Mouse (Mus musculus) layer of hippocampus, postnatal 25 days (tissue): ENCODE measurements at regions not wholly inside any gene's neighbourhood (a gene's known extent, or its start where the extent isn't known, plus 50 kb on each side); places are given as distances from the start of the nearest gene placed in this dataset.
"Not testable (repeated sequence)": the region's sequence is repeated elsewhere in the genome, so short reads cannot be mapped to it uniquely, and the experiment has no call there.

Experiments used
- DNase-seq, 2 experiments: peaks; one replicate each; pipeline ENCODE4 v3.0.0; 2022; ENCODE audit warnings: mixed read lengths in 2 of 2, low spot score in 1 of 2; ENCODE audit errors: extremely low spot score in 1 of 2

DNA sequence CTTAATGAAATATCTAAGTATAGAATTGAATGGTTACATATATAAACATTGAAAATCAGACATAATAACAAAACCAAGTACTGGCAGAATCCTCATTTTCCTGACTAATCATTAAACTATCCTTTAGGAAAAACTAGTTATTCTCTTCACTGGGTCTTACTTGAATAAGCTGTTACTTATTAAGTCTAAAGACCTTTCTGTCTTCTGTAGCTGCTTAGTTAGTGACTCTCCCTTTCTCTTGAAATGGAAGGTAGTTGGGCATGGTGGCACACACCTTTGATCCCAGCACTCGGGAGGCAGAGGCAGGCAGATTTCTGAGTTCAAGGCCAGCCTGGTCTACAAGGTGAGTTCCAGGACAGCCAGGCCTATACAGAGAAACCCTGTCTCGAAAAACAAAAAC lies 135.9 kb upstream of the Abcb5 start:
- not testable (repeated sequence) for DNase-seq

DNA sequence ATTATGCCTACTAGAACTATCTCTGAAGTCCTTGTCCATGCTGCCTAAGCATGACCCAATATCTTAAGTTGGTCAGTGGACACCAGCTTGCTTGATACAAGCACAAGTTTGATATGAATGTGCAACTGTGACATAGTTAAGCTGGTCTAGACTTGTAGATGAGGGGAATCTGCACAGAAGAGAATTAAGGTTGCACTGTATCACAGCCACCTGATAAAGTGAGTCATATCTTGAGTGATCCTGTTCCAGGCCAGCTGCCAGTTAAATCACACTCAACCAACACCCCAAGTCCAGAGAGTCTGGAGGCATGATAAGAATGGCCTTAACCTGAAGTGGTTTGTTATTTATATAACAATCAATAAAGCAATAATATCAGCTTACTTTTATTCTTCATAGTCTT lies 133.5 kb upstream of the Abcb5 start:
- DNase-seq = no peak

DNA sequence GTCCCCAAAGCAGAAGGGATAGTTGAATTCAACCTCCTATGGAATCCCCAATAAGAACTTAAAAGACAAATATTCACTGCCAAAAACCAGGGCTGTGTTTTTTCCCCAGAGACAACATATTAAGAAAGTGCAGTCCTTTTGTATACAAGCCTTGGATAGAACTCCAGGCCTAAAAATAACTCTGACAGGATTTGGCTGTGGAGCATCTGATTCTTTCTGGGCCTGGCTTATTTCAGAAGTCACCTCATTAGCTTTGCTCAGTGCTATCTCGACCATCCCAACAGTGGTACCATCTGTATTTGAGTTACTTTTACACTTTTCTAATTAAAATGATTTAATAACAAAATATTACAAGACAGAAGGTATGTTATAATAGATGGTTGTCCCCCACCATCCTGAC lies 131.6 kb upstream of the Abcb5 start:
- no peak for DNase-seq

DNA sequence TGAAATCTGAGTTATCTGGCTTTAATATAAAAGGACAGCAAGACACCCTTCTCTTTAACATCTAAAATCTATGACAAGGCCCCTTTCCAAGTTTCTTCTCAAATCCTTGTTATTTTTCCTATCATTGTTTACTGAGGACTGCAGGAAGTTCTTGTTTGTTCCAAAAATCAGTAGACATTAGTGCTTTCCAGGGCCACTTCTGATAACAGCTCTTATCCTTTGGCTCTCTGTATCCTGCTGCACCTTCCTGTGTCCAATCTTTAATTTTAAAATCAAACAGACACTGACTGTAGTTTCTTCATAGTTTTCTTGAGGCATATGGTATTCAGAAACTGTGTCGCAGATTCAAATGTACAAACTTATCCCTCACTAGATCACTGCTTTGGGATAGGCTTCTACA lies 128.1 kb upstream of the Abcb5 start:
- DNase-seq = no peak

DNA sequence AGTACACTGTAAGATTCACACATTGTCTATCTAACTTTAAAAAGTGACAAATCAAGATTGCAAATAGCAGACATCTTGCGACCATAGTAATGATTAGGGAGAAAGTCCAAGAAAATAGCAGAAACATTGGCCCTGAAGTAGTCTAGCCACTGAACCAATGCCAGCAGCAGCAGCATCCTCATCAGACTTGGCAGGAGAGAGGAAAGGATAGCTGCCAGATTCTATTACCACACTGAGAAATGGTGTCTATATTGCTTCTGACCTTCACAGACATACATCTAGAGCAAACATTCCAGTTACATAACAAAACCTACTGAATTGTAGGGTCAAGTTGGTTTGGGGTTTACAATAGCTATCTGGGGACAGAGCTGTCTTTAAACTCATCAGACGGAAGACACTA lies 127.2 kb upstream of the Abcb5 start:
- DNase-seq = no peak

DNA sequence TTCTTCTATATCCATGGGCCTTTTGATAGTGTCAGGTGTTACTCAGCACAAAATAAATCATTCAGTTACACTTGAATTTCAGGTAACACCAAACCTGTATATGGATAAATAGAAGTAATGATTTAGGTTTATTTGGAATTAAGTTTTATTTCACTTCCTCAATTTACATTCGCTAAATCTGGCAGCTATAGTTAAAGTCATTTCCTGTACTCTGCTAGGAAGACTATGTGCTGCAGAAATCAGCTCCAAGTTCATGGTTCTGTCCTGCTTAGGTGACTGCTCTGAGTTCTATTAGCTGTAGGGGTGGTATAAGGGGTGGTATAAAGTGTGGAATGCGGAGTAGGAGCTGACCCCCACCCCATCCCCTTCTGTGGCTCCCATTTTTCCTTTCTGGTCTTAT lies 123.1 kb upstream of the Abcb5 start:
- DNase-seq = no peak

DNA sequence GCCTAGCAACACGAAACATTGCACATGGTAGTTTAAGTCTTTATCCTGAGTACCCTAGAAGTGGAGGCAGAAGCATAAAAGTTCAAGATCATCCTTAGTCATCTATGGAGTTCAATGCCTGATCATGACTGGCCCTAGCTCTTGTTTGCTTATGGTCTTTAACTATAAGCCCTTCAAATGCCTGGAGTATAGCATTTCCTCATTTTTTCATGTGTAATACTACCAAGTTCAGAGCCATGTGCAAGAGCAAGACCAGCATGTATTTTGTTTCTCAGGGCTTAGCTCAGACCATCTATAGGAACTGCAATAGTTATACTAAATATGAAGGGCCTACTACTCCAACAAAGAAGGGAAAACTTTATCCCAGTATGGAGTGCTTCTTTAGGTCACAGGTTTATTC lies 122.4 kb upstream of the Abcb5 start:
- DNase-seq = no peak

DNA sequence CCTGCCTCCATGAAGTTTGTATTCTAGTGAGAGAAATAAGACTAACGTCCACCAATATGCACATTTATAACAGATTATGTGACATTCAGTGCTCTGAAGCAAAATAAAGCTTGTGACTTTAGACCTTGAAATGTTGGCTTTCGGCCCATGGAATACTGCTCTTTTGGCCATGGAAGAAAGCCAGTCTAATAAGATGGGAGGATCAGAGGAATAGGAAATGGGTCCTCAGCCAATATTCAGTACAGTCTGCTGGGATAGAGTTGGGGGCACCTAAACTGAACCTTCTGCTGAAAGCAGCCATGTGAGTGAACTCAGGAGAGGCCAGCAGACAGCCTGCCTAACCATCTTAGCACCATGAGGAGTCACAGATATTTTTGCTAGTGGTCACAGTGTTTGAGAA lies 118.6 kb upstream of the Abcb5 start:
- no peak for DNase-seq

DNA sequence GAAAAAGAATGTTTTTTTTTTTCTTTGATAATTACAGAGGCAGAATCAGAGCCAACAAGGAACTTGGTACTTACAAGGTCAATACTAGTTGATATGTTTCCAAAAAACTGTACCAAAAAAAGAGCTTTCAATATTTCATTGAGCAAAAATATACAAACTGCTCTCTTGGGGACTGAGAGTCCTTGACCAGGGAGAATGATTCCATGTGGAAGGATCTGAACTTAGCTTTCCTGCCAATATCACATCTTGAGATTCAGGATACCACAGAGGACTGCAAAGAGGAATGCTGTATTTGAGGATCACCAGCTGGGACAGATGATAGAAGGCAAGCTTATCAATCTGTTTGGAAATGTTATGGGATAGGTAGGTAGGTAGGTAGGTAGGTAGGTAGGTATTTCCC lies 116.6 kb upstream of the Abcb5 start:
- no peak for DNase-seq

DNA sequence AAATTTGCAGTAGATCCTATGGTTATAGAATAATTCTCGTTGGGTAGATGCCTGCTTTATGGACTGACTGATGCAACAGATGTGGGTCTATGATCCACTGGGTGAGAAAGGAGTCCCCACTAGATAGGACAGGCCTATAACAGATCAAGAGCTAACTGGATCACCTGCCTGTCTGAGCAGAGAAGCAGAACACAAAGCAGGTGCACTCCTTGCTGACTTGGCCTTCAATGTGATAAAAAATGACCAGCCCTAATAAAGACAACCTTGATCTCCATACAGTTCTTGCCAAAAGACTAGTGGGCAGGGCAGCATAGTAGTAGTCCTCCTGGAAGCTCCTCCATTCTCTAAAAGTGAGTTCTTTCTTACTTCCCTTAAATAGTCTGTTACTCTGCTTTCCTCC lies 109.6 kb upstream of the Abcb5 start:
- no peak for DNase-seq

DNA sequence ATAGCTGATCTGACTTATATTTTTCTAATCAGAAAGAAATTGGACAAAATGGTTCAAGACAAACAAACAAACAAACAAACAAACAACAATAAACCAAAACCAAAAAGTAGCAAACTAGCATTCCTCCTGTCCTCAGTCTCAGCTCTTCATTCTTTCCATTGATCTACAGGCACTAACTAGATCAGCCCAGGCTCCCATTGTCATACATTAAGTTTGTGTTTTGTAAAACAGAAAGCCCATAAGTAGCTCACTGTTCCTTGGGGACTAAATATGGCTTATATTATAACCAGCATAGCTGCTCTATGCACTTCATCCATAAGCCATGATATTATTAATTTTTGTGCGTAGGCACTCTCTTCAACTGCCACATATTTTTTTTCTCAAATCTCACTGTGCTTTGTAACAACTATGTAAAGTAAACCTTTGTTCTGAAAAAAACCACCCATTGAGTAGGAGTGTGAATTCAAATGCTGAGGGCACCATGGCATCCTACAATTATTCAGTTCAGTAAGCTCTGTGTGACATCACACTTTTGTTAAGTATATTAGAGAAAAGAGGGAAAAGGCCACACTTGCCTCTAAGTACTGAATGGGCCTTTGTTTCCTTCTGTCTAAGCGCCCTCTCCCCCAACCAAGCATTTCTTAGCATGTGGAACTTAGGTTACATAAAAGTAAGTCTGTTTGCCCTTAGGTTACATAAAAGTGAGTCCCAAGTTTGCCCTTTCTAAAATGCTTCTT lies 108.7 kb upstream of the Abcb5 start:
- no peak for DNase-seq

DNA sequence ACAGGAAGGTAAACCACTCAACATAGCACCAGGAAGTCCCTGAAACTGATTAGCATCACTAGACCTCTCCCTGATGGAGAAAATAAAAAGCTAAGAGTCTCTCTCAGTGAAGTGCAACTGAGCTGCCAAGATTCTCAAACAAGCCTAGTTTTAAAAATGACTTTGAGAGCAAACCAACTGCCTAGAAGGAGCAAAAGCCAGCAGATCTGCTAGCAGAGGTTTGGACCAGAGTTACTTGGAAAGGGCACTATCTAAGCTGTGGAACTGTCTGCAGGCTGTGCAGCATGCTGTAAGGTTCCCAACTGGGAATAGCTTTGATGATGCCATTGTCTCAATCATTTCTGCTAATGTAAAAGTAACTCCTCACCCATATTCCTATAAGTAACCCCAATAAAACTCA lies 107.9 kb upstream of the Abcb5 start:
- DNase-seq = no peak

DNA sequence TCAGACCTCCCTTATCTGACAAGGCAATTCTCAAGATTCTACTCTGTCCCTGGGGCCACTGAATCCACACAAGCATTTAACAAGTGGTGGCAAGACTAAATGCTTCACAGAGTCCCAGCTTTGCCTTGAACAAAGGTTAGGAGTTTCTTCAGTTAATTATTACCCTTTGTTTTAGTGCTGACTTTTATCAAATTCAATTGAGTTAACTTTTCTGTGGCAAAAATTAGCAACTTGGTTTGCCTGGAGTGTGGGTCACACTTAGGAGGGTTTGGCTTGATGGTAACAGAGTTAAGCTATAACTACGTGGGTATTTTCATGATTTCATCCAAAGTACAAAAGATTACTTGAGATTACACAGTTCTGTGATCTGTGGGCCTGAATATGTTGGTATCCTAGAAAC lies 104.7 kb upstream of the Abcb5 start:
- DNase-seq = no peak

DNA sequence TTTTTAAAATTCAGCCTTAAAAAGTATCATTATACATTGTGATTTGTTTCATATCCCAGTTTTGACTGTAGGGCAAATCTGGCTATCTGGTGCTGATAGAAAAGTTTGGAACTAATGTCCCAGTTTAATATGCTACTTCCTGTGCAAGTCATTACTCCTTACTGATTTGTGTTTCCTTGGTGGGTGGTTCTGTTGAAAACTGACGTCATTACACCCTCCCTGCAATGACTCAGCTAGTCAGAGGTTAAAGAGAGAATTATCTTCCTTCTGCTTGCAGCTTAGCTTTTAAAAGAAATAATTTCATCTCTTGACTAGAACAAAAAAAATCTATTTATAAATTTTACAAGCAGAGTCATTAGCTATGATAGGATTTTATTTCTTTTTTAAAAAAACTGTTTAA lies 104.2 kb upstream of the Abcb5 start:
- DNase-seq = no peak

DNA sequence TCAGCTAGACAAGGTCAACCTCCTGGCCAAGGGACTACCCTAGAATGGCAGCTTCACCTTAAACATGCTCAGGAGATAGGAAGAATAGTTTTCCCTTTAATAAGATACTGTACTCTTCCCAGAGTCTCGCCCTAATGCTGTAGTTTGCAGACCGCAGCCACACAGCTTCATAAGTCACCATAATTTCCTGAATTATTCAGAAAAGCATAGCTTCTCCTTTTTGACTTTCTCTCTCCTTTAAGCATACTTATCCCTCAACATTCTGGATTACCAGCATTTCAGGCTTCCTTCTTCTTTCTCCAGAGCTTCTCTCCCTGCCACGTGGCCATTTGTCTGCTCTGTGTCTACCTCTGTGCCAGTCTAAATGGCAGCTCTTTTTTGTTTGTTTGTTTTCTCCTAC lies 103.5 kb upstream of the Abcb5 start:
- DNase-seq = no peak

DNA sequence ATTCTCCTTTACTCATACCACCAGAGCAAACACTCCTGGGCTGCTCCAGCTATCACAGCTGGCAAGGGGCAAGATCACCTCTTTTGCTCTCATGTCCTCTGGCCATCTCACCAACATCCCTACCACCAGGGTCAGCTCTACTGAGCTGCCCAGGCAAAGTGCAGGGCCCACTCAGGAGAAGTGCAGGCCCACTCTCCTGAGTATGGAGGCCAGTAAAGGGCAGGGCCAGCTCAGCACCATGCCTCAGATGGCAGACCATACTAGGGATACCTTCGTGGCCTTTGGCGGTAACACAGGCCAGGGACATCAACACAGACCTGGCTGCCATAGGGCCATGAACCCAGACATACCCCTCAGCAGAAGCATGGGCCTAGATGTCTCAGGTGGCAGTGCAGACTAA lies 101.9 kb upstream of the Abcb5 start:
- DNase-seq = no peak

DNA sequence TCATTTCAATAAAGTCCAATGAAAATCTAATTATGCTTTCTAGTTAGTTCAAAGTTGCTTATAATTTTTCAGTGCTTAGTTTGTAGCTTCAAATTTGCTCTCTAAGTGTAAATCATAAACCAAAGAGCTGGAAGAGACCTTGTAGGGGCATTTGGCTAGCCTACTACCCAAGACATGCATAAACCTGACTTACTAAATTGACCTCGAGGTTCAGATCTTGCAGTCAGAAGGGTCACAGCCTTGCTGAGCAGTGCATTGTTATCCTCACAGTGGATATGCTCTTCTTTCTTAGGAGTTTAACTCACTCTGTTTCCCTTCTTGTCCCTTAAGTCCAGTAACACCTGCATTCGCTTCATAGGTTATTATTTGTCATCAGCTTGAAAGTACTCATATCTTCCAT lies 96.7 kb upstream of the Abcb5 start:
- no peak for DNase-seq

DNA sequence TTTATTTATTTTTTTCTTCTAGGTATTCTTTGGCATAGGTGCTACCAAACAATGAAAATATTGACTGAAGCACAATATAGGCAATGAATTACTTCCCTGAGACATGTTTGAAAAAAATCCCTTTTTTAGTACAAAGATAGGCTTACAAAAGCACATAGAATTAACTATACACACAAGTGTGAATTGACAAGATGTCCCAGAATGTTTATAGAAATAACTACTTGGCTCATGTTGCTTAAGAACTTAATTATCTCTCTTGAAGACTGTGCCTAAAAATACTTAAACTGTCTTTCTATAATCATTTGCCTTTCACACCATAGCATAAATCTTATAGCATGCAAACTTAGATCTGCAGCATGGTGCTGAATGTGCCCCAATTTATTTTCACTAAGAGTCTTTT lies 96.3 kb upstream of the Abcb5 start:
- no peak for DNase-seq

DNA sequence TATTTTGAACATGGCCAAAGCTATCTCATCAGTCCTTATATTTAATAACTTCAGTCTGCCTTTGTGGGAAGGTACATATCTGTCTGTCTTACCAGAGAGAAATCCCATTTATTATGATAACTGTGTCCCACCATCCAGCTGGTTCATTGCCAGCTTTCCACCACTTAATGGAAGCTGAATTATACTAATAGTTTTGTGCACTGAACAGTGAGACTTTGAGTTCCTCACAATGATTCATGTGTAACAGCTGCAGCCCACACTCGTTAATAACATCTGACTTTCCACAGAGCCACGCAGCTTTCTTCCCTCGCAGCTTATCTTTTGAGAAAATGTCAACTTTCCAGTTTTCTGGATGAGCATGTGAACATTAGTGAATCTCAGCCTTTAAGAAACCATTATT lies 88.3 kb upstream of the Abcb5 start:
- no peak for DNase-seq

DNA sequence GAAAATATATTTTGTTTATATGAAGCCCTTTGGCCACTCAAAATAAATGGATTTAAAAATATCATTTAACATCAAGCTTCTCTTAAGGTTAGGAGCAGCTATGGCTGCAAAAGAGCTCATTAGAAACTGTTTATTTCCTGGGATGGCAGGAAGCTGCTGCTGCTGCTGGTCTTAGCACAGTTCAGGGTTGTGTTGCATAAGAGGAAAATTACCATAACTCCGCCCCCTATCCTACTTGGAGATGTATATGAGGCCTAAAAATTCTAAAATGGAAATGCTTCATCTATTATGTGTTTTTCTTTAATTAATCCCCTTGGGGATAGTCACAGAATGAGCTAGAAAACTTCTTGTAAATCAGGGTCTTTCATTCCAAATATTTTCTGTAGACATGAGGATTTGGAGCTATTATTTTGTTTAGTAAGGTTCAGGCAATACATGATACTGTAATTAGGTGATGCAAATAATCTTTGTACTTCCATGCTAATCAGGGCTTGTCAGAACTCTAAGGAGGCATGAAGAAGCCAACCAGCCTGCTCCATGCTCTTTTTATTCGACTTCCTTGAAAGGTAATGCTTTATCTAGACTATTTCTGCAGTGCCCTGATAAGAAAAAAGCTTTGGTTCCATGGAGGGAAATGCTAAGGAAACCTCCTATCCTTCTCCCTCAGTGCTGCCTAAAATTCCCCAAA lies 85.6 kb upstream of the Abcb5 start:
- no peak for DNase-seq

DNA sequence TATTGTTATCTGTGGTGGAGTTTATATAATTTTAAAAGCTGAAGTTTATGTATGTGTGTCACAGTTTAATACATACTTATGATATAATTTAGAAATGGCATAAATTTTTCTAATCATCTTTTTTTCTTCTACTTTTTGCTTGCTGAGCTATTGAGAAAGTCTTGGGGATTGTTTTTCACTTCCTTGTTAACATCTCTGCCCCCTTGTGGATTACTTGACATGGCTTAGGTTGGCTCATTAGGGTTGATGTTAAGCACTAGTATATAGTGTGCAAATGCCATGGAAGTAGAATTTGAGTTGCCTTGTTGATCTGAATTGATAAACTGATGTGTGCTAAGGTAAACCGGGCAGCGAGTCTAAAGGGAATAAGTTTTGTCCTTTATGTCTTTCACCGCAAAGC lies 72.1 kb upstream of the Abcb5 start:
- no peak for DNase-seq

DNA sequence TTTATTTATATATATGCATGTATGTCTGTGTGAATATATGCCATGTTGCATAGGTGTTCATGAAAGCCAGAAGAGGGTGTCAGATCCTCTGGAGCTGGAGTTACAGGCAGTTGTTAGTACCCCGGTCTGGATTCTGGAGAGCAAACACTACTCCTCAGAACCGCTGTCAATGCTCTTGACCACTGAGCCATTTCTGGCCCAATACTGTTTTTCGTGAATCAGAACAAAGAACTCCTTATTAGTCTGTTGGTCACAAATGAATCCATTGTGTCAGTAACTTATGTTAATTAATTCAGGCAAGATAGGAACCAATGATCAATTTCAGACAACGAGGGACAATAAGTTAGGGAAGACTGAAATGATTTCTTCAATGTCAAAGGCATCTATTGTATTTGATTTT lies 68.6 kb upstream of the Abcb5 start:
- DNase-seq = no peak

DNA sequence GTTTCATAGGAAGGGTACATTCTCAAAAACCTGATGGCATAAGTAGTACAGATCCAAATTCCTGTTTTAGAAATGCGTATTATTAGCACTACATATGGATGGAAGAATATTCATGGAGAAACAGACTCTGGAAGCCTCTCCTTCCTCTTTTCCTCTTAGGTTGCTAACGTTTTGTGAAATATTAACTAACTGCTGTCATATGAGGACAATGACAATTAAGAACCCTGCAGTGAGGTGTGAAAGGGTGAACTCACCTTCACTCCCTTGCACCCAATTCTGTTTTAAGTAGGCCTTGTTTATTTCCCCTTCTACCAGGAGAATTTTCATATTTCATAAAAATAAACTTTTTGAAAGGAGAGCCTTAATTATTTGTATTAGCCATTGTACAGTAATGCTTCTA lies 62.5 kb upstream of the Abcb5 start:
- no peak for DNase-seq
